Mouse (Mus musculus) limb, embryonic 11.5 days (tissue): ENCODE measurements around the gene Nosip. TPM values are rescaled to one million over a fixed set of nuclear protein-coding genes. Genes with fewer than 3 reads are reported as not detected.

ENCODE experiments used
- ATAC-seq: fragments of 200-750 bp; cut with Nextera tagmentation; 2 replicates; pipeline ENCODE4 v1.8.0; 2017; ENCODE audit warnings: low read depth; ENCODE audit not compliant: insufficient number of reproducible peaks, low FRiP score, low TSS enrichment
- DNase-seq: peaks from one replicate; pipeline ENCODE4 v3.0.0-alpha.2; 2015; ENCODE audit warnings: low spot score
- H3K27ac ChIP-seq: fragments of 300-500 bp; sonication (generic); replicated peaks from 2 replicates; pipeline ENCODE4 v1.5.1; 2014; ENCODE audit warnings: low read depth, mild to moderate bottlenecking, low read length
- H3K27me3 ChIP-seq: fragments of 300-500 bp; sonication (generic); 2 replicates; pipeline ENCODE4 v1.6.1; 2014; ENCODE audit warnings: mild to moderate bottlenecking, low read length, mixed read lengths; ENCODE audit not compliant: control insufficient read depth, insufficient read depth
- H3K36me3 ChIP-seq: fragments of 300-500 bp; sonication (generic); 2 replicates; pipeline ENCODE4 v1.6.1; 2014; ENCODE audit warnings: mild to moderate bottlenecking, low read length, moderate library complexity, mixed read lengths; ENCODE audit not compliant: control insufficient read depth, insufficient read depth
- H3K4me1 ChIP-seq: fragments of 300-500 bp; sonication (generic); 2 replicates; pipeline ENCODE4 v1.6.1; 2014; ENCODE audit warnings: low read length, mixed read lengths; ENCODE audit not compliant: control insufficient read depth, insufficient read depth
- H3K4me2 ChIP-seq: fragments of 300-500 bp; sonication (generic); 2 replicates; pipeline ENCODE4 v1.6.1; 2014; ENCODE audit warnings: low read depth, mild to moderate bottlenecking, moderate library complexity; ENCODE audit not compliant: severe bottlenecking
- H3K4me3 ChIP-seq: fragments of 300-500 bp; sonication (generic); 2 replicates; pipeline ENCODE4 v1.5.1; 2014; ENCODE audit warnings: low read depth, low read length
- H3K9ac ChIP-seq: fragments of 300-500 bp; sonication (generic); 2 replicates; pipeline ENCODE4 v1.6.1; 2014; ENCODE audit warnings: mild to moderate bottlenecking, low read length
- H3K9me3 ChIP-seq: fragments of 300-500 bp; sonication (generic); 2 replicates; pipeline ENCODE4 v1.6.1; 2016; ENCODE audit warnings: low read length; ENCODE audit not compliant: control insufficient read depth
- WGBS: fragments of 180-500 bp; shearing (Covaris S2); extraction: QIAGEN DNeasy Blood & Tissue Kit; methylation state at CpG from one replicate; pipeline ENCODE4 v1.1.7; 2014; 5-methylcytosine and 5-hydroxymethylcytosine counted together
- polyA plus RNA-seq: library from polyadenylated mRNA; unstranded; fragments of >200 nt; fragmentation: Nextera tagmentation; extraction: Ambion mirVana; gene quantifications from 2 replicates; pipeline ENCODE4 v1.2.1, GENCODE M21; 2014

Gene Nosip
- polyA plus RNA-seq, 1 experiment from 2014 or later, result 70.2 TPM

- Histone ChIP-seq H3K27me3 (no peaks in the 10 kb centered on the region), H3K4me2 (no peak overlapping the region), H3K36me3 (peaks cover 69% of the 10 kb centered on the region), H3K9me3 (no peaks in the 10 kb centered on the region), H3K4me3 (no peak overlapping the region), H3K9ac (no peak overlapping the region), H3K27ac (no peak overlapping the region), H3K4me1 (no peaks in the 10 kb centered on the region)
- no peak for DNase-seq
- ATAC-seq, result no peak
- 95% methylated on average over 9 of the region's 9 CpGs for WGBS
Measured at GRCm38 (mm10) chr7:45038411-45038810, 23.8 kb upstream of the Nosip start.

DNA sequence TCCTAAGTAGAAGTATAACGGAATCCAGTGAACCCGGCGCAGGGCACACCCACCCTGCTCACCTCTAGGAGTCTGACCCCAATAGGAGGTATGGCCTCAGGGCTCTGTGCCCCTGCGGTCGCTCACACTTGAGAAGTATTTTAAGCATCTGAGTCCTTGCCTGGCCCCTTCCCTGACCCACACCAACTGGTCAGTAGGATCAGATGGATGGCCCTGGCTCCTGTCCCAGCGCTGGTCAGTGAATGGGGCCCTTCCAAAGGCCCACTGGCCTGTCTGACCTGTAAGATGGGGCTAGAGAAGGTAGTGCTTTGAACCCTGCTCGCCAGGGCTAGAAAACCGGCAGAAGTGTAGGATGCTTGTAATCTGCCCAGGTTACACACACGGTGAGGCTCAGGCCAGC, 21.4 kb upstream of the Nosip start:
- ATAC-seq, result no peak
- Histone ChIP-seq H3K9ac (no peak overlapping the region), H3K4me1 (no peaks in the 10 kb centered on the region), H3K9me3 (no peaks in the 10 kb centered on the region), H3K4me2 (no peak overlapping the region), H3K36me3 (peaks cover 61% of the 10 kb centered on the region), H3K4me3 (no peak overlapping the region), H3K27ac (no peak overlapping the region), H3K27me3 (no peaks in the 10 kb centered on the region)
- WGBS, result 93% methylated on average over 9 of the region's 9 CpGs
- DNase-seq, result no peak

DNA sequence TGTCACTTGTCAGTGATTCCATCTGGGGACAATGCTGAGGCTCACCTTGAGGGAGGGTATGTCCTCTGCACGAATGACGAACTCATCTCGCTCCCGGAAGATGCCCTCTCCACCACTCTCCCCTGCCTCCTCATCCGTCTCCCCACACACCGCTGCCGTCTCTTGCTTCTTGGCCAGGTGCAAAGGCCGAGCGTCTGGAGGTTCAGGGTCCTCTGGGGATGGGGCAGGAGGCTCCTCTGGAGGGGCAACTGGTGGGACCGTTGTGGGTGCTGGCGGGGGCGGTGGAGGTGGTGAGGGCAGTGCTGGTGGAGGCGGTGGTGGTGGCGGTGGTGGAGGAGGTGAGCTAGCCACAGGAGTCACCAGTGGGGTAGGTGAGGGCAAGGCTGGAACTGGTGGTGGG, 18.9 kb upstream of the Nosip start:
- Histone ChIP-seq H3K4me1 (0 out of 2 replicates have a peak, but pooled peaks cover 2% of the 10 kb centered on the region), H3K4me2 (no peak overlapping the region)
- 92% methylated on average over 14 of the region's 14 CpGs for WGBS

GRCm38 (mm10) chr7:45045741-45046140, 16.5 kb upstream of the Nosip start:
- Histone ChIP-seq H3K9ac (no peak overlapping the region), H3K36me3 (peaks cover 73% of the 10 kb centered on the region), H3K4me3 (no peak overlapping the region), H3K27ac (no peak overlapping the region), H3K9me3 (no peaks in the 10 kb centered on the region), H3K4me2 (no peak overlapping the region), H3K27me3 (no peaks in the 10 kb centered on the region), H3K4me1 (peaks cover 2% of the 10 kb centered on the region; the same call in 1 of the 2 replicates)
- DNase-seq (no peak), ATAC-seq (no peak)
- WGBS, result 95% methylated on average over 22 of the region's 22 CpGs

More for the DNA sequence above, 18.9 kb upstream of the Nosip start:
- Histone ChIP-seq H3K9ac (no peak overlapping the region), H3K27ac (no peak overlapping the region), H3K4me3 (no peak overlapping the region), H3K9me3 (no peaks in the 10 kb centered on the region), H3K27me3 (no peaks in the 10 kb centered on the region), H3K36me3 (peaks cover 72% of the 10 kb centered on the region)
- DNase-seq, result no peak
- no peak for ATAC-seq

- H3K9ac ChIP-seq, result no peak overlapping the region
- ATAC-seq (no peak), DNase-seq (no peak)
- no peaks in the 10 kb centered on the region for H3K9me3 ChIP-seq
- 97% methylated on average over 26 of the region's 26 CpGs for WGBS
- H3K4me3 ChIP-seq, result no peak overlapping the region
- H3K4me1 ChIP-seq, result peaks cover 9% of the 10 kb centered on the region
- H3K27ac ChIP-seq, result no peak overlapping the region
- no peaks in the 10 kb centered on the region for H3K27me3 ChIP-seq
- H3K4me2 ChIP-seq, result no peak overlapping the region
- peaks cover 66% of the 10 kb centered on the region for H3K36me3 ChIP-seq
Measured at GRCm38 (mm10) chr7:45046853-45047350, 15.3 kb upstream of the Nosip start.

DNA sequence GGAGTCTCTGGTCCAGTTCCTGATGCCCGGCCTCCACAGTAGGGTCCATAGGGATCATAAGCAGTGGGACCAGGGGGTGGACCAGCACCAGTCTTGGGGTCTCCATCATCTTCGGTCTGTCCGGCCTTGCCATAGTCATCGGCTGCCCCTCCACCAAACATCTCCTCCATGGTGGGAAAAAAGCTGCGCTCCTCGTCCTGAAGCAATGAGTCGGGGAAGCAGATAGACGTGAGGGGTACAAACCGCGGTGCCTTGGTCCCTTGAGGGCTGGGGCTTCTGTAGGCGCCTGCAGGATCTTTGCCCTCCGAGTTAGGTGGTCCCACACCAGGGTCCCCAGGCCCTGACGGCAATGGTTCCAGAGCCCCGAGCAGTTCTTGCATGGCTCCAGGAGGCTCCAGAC, 14.7 kb upstream of the Nosip start:
- DNase-seq, result no peak
- Histone ChIP-seq H3K4me3 (no peak overlapping the region), H3K4me1 (peaks cover 9% of the 10 kb centered on the region), H3K27me3 (no peaks in the 10 kb centered on the region), H3K36me3 (peaks cover 66% of the 10 kb centered on the region), H3K9me3 (no peaks in the 10 kb centered on the region), H3K4me2 (no peak overlapping the region), H3K9ac (no peak overlapping the region), H3K27ac (no peak overlapping the region)
- ATAC-seq, result no peak
- 96% methylated on average over 14 of the region's 14 CpGs for WGBS

- no peak overlapping the region for H3K4me3 ChIP-seq
- 0 out of 2 replicates have a peak overlapping the region, but pooled peaks have one; percentile 21 for H3K27ac ChIP-seq
- no peak overlapping the region for H3K4me2 ChIP-seq
- WGBS, result 96% methylated on average over 38 of the region's 38 CpGs
- DNase-seq (no peak), ATAC-seq (no peak)
- no peaks in the 10 kb centered on the region for H3K27me3 ChIP-seq
- H3K36me3 ChIP-seq, result peaks cover 59% of the 10 kb centered on the region
- no peaks in the 10 kb centered on the region for H3K9me3 ChIP-seq
- H3K4me1 ChIP-seq, result peaks cover 9% of the 10 kb centered on the region
- H3K9ac ChIP-seq, result no peak overlapping the region
Measured at GRCm38 (mm10) chr7:45048001-45048890, 14.0 kb upstream of the Nosip start.

- 92% methylated on average over 23 of the region's 23 CpGs for WGBS
- 0 out of 2 replicates have a peak overlapping the region, but pooled peaks have one; percentile 21 for H3K27ac ChIP-seq
- H3K9me3 ChIP-seq, result no peaks in the 10 kb centered on the region
- H3K27me3 ChIP-seq, result no peaks in the 10 kb centered on the region
- ATAC-seq (no peak), DNase-seq (no peak)
- H3K4me1 ChIP-seq, result peaks cover 12% of the 10 kb centered on the region
- no peak overlapping the region for H3K4me3 ChIP-seq
- peaks cover 53% of the 10 kb centered on the region for H3K36me3 ChIP-seq
- no peak overlapping the region for H3K4me2 ChIP-seq
- H3K9ac ChIP-seq, result no peak overlapping the region
Measured at GRCm38 (mm10) chr7:45048923-45049657, 13.1 kb upstream of the Nosip start.
